Comparison of ENCODE assay signal across 9 mouse cellular contexts in the genomic region with DNA sequence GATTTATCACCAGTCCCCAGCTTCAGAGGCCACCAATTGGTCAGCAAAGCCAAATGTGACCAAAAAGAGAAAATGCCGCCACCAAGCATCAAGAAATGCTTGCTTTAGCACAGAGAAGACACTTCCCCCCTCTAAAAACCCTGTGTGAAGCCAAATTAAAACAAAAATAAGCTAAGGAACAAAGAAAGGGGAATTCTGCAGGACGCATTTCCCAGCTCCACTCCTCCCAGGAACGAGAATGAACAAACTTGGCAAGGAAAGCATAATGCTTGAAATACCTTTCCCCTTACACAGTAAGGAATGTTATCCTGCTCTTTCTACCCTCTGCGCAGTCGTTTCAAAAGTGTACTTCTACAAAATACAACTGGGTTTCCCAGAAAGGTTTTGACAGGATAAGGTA. TPM values are rescaled to one million over a fixed set of nuclear protein-coding genes. Genes with fewer than 3 reads are reported as not detected.
DNase-seq lines count a peak whose midpoint lies in the region; ATAC-seq and TF ChIP-seq lines count a peak whose summit lies in the region.
"Had no signal": no experiment of that assay in that cellular context is flagged by ENCODE, and none has a peak within 500 bp of the region (broad histone marks: within the 10 kb centered on the region; RNA-seq: fewer than 3 reads in every experiment).

No protein-coding gene starts in this region.

- H3K27me3 ChIP-seq in limb, embryonic 13.5 days, result no peaks in the 10 kb centered on the region
- no peaks in the 10 kb centered on the region for H3K27me3 ChIP-seq in neural tube, embryonic 14.5 days (ENCODE audit: control insufficient read depth, insufficient read depth, low read length)

- DNase-seq in gastrocnemius, adult 2 months, result no peak
- no peak for DNase-seq in gastrocnemius, postnatal 14 days
- DNase-seq in heart, adult 8-10 months (ENCODE audit: low spot score), result peak; percentile 53
- no peak for DNase-seq in right cerebral cortex, postnatal 10 days (ENCODE audit: low spot score in 2 of 2)
- DNase-seq in cerebellum, adult 11-12 months, result no peak
- DNase-seq in urinary bladder, postnatal 14 days (ENCODE audit: low spot score), result no peak

- H3K4me3 ChIP-seq in gastrocnemius, adult 2 months, result peak overlapping the region; percentile 45
- peak overlapping the region; percentile 75 for H3K4me3 ChIP-seq in limb, embryonic 13.5 days
- H3K4me3 ChIP-seq in neural tube, embryonic 14.5 days (ENCODE audit: low read depth, low read length), result no peak overlapping the region

- H3K9ac ChIP-seq in limb, embryonic 13.5 days, result 0 out of 2 replicates have a peak overlapping the region, but pooled peaks have one; percentile 53
- H3K9ac ChIP-seq in neural tube, embryonic 14.5 days (replicated peaks; ENCODE audit: low read depth, low read length), result no peak overlapping the region

- TF ChIP-seq CTCF in gastrocnemius, adult 2 months (IDR thresholded peaks at IDR 0.05), result no peak

- intact Hi-C loops in gastrocnemius, adult 2 months (cut with DNase I), result no loop called here
- intact Hi-C loops in gastrocnemius, postnatal 14 days (cut with DNase I; ENCODE audit: low total_unique reads), result no loop called here

- peak overlapping the region; percentile 78 for H3K4me2 ChIP-seq in limb, embryonic 13.5 days (replicated peaks)
- 0 out of 2 replicates have a peak overlapping the region, but pooled peaks have one; percentile 11 for H3K4me2 ChIP-seq in neural tube, embryonic 14.5 days (ENCODE audit: low read depth, low read length)

- no peaks in the 10 kb centered on the region for H3K9me3 ChIP-seq in limb, embryonic 13.5 days
- H3K9me3 ChIP-seq in neural tube, embryonic 14.5 days (ENCODE audit: control insufficient read depth, low read length), result no peaks in the 10 kb centered on the region

- peaks cover 31% of the 10 kb centered on the region for H3K4me1 ChIP-seq in limb, embryonic 13.5 days
- H3K4me1 ChIP-seq in neural tube, embryonic 14.5 days (ENCODE audit: control insufficient read depth, insufficient read depth, low read length), result peaks cover 19% of the 10 kb centered on the region

- WGBS in limb, embryonic 13.5 days, result 24% methylated on average over 5 of the region's 5 CpGs
- WGBS in neural tube, embryonic 14.5 days, result 50% methylated on average over 5 of the region's 5 CpGs

- H3K36me3 ChIP-seq in limb, embryonic 13.5 days, result peaks cover 26% of the 10 kb centered on the region
- peaks cover 5% of the 10 kb centered on the region for H3K36me3 ChIP-seq in neural tube, embryonic 14.5 days (ENCODE audit: control insufficient read depth, insufficient read depth, low read length)

- no peak for ATAC-seq in limb, embryonic 13.5 days (ENCODE audit: low FRiP score, low read depth)
- no peak for ATAC-seq in neural tube, embryonic 14.5 days (ENCODE audit: low read depth)

- H3K27ac ChIP-seq in gastrocnemius, adult 2 months, result peak overlapping the region; percentile 95
- peak overlapping the region; percentile 69 for H3K27ac ChIP-seq in limb, embryonic 13.5 days
- no peak overlapping the region for H3K27ac ChIP-seq in neural tube, embryonic 14.5 days (ENCODE audit: low read depth, low read length)

RNA-seq across cellular contexts. Expression of a gene that starts 2.1 kb away (rescaled TPM):
- total RNA-seq in gastrocnemius, adult 2 months (2021), result 10 to 100 TPM; 13.1 to 14.4 TPM
- 10 to 100 TPM; 13.4 to 20.4 TPM for total RNA-seq in gastrocnemius, postnatal 14 days (2021)
- total RNA-seq in heart, adult 8-10 months (2022), result 10 to 100 TPM; 27.7 to 31.2 (median 28.0) TPM
- polyA plus RNA-seq in limb, embryonic 13.5 days (2015; fragmentation: Nextera tagmentation; extraction: Ambion mirVana), result 89.6 and 91.0 TPM in 2 replicates
- polyA plus RNA-seq in neural tube, embryonic 14.5 days (2014; fragmentation: Nextera tagmentation; extraction: Ambion mirVana), result 91.7 and 95.5 TPM in 2 replicates

RNA-seq across cellular contexts. Expression of a gene that starts 20.5 kb away (rescaled TPM):
- not detected for total RNA-seq in gastrocnemius, adult 2 months (2021)
- total RNA-seq in gastrocnemius, postnatal 14 days (2021), result not detected
- not detected for total RNA-seq in heart, adult 8-10 months (2022)
- polyA plus RNA-seq in limb, embryonic 13.5 days (2015; fragmentation: Nextera tagmentation; extraction: Ambion mirVana), result not detected in 2 replicates
- polyA plus RNA-seq in neural tube, embryonic 14.5 days (2014; fragmentation: Nextera tagmentation; extraction: Ambion mirVana), result not detected in 2 replicates
- total RNA-seq: heart, postnatal 14 days had no signal

RNA-seq across cellular contexts. Expression of a gene that starts 36.0 kb away (rescaled TPM):
- under 1 TPM in 1 of 2 experiments, not detected in 1; 0.42 TPM for total RNA-seq in gastrocnemius, adult 2 months (2021)
- not detected for total RNA-seq in gastrocnemius, postnatal 14 days (2021)
- under 1 TPM in 3 of 4 experiments, not detected in 1; 0.14 to 0.35 (median 0.16) TPM for total RNA-seq in heart, adult 8-10 months (2022)
- not detected in 2 replicates for polyA plus RNA-seq in limb, embryonic 13.5 days (2015; fragmentation: Nextera tagmentation; extraction: Ambion mirVana)
- polyA plus RNA-seq in neural tube, embryonic 14.5 days (2014; fragmentation: Nextera tagmentation; extraction: Ambion mirVana), result 0.15 TPM in 1 of 2 replicates, not detected in the other
